Mouse (Mus musculus): ENCODE measurements around the gene Tln1. TPM values are rescaled to one million over a fixed set of nuclear protein-coding genes. Genes with fewer than 3 reads are reported as not detected.
A peak's percentile ranks its signal among the peaks of the same experiment; 100 is the strongest.
"Not testable (repeated sequence)": the region's sequence is repeated elsewhere in the genome, so short reads cannot be mapped to it uniquely, and the experiment has no call there.

Tln1 gene
- polyA plus RNA-seq, 1 experiment from 2014 or later: 84.9 TPM

DNA sequence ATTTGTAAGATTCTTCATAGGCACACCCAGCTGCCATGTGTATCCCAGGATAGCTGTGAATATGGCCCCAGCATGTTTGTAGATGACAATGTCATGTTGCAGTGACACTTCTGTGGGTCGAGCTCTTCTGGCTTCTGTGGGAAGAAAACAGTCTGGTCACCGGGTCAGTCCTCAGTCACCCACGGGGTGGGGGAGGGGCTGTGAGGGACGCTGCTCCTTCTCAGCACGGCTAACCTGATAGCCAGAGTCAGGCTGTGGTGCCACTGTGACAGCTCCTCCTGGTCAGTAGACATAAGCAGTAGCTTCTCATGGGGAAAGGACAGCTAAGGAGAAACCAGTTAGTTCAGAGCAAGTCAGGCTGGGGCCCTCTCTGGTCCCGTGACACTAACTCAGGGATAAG is 65.9 kb downstream of the Tln1 start:
- Histone ChIP-seq H3K4me3 (ENCODE audit: low read depth, low read length) (no peak overlapping the region), H3K9ac (no peak overlapping the region), H3K4me2 (no peak overlapping the region), H3K27me3 (ENCODE audit: insufficient read depth, low read length) (no peaks in the 10 kb centered on the region), H3K9me3 (ENCODE audit: low read depth, low read length) (no peaks in the 10 kb centered on the region), H3K4me1 (ENCODE audit: insufficient read depth) (peaks cover 15% of the 10 kb centered on the region), H3K36me3 (ENCODE audit: insufficient read depth) (peaks cover 18% of the 10 kb centered on the region), H3K27ac (ENCODE audit: low read depth) (no peak overlapping the region)
- ATAC-seq (ENCODE audit: insufficient read depth) (no peak), DNase-seq (no peak)
- no peak for TF ChIP-seq CTCF (IDR thresholded peaks at IDR 0.05; ENCODE audit: low read depth)
- WGBS: 46% methylated on average over 6 of the region's 6 CpGs

DNA sequence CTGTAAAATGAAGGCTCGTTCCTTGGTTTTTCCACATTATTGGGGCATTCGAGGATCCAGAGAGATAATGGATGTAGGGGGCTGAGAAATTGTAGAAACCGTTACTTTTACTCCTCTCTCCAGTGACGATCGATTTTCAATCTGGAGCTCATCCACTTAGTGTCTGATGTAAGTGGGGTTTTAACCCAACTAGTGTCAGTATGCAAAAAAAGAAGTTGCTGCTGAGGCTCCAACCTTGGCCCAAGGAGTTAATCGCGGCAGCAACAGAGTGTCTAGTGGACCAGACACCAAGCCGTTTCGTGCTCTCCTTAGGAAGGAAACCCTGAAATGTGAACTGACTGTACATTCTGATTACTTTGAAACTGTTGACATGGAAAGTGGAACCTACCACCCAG is 68.6 kb downstream of the Tln1 start:
- Histone ChIP-seq H3K4me3 (ENCODE audit: low read depth, low read length) (peak overlapping the region; percentile 75), H3K36me3 (ENCODE audit: insufficient read depth) (peaks cover 18% of the 10 kb centered on the region), H3K4me2 (peak overlapping the region; percentile 69), H3K9me3 (ENCODE audit: low read depth, low read length) (no peaks in the 10 kb centered on the region), H3K4me1 (ENCODE audit: insufficient read depth) (peaks cover 10% of the 10 kb centered on the region), H3K9ac (peak overlapping the region; percentile 77), H3K27me3 (ENCODE audit: insufficient read depth, low read length) (no peaks in the 10 kb centered on the region), H3K27ac (ENCODE audit: low read depth) (peak overlapping the region; percentile 90)
- DNase-seq (peak; percentile 41), ATAC-seq (ENCODE audit: insufficient read depth) (no peak)
- no peak for TF ChIP-seq CTCF (IDR thresholded peaks at IDR 0.05; ENCODE audit: low read depth)
- WGBS: 1% methylated on average over 9 of the region's 9 CpGs

DNA sequence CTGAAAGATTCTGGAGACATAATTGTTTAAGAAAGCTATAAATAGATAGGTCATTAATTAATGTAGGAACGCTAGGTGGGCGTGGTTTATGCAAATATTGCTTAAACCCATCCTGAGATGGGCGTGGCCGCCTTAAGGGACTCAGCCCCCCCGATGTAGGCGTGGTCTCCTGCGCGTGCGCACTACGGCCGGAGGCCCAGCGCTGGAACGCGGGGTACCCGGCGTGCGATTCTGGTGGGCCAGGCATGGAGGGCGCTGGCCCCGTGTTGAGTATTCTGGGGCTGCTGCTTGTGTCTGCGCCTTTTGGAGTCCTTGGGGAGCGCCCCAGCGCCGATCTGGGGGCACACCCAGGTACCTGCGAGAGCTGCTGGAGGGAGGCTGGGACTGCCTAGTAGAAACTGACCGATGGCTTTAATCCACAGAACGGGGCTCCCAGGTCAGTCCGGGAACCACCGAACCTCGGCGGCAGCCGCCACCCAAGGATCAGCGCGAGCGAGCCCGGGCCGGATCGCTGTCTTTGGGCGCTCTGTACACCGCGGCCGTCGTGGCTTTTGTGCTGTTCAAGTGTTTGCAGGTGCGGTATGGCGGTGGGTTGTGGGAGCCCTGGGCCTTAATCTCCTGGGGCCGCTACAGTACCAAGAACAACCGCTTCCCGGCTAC is 69.2 kb downstream of the Tln1 start:
- TF ChIP-seq CTCF (IDR thresholded peaks at IDR 0.05; ENCODE audit: low read depth): peak; percentile 47
- ATAC-seq (ENCODE audit: insufficient read depth): peak; percentile 90
- Histone ChIP-seq H3K4me2 (peak overlapping the region; percentile 69), H3K36me3 (ENCODE audit: insufficient read depth) (peaks cover 18% of the 10 kb centered on the region), H3K9me3 (ENCODE audit: low read depth, low read length) (no peaks in the 10 kb centered on the region), H3K27ac (ENCODE audit: low read depth) (peak overlapping the region; percentile 90), H3K4me3 (ENCODE audit: low read depth, low read length) (peak overlapping the region; percentile 75), H3K27me3 (ENCODE audit: insufficient read depth, low read length) (no peaks in the 10 kb centered on the region), H3K9ac (peak overlapping the region; percentile 77), H3K4me1 (ENCODE audit: insufficient read depth) (peaks cover 5% of the 10 kb centered on the region)
- 0% methylated on average over 47 of the region's 47 CpGs for WGBS
- DNase-seq: peak; percentile 99

DNA sequence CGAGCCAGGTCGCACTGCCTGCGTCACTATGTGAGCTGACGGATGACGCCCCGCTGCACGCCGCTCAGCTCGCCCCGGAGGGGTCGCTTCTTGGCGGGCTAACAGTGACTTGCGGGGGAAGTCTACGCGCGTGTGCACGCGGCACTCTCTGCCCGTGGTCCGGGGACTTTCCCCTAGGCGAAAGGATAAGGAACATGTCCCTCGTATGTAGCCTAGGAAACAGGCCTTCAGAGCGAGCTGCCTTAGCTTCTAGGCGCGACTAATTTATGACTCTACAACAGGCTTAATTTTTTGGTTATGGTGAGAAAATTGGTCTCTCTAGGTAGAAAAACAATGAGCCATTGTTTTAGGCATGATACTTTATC is 69.7 kb downstream of the Tln1 start, which contains the start of gene Ccdc107:
Gene Ccdc107 (plus strand): TSS at position 80 of the 365 bp plus-strand sequence.
- peaks cover 18% of the 10 kb centered on the region for H3K36me3 ChIP-seq (ENCODE audit: insufficient read depth)
- DNase-seq (peak; percentile 97), ATAC-seq (ENCODE audit: insufficient read depth) (peak; percentile 98)
- peak within 1 kb of the TSS; percentile 69 for H3K4me2 ChIP-seq
- TF ChIP-seq CTCF (IDR thresholded peaks at IDR 0.05; ENCODE audit: low read depth): no peak; the same call in 1 of the 2 replicates
- no peaks in the 10 kb centered on the region for H3K9me3 ChIP-seq (ENCODE audit: low read depth, low read length)
- H3K4me1 ChIP-seq (ENCODE audit: insufficient read depth): no peaks in the 10 kb centered on the region
- peak within 1 kb of the TSS; percentile 90 for H3K27ac ChIP-seq (ENCODE audit: low read depth)
- WGBS: under 1% methylated on average over 25 of the region's 25 CpGs
- H3K27me3 ChIP-seq (ENCODE audit: insufficient read depth, low read length): no peaks in the 10 kb centered on the region
- H3K4me3 ChIP-seq (ENCODE audit: low read depth, low read length): peak within 1 kb of the TSS; percentile 75
- peak within 1 kb of the TSS; percentile 77 for H3K9ac ChIP-seq

DNA sequence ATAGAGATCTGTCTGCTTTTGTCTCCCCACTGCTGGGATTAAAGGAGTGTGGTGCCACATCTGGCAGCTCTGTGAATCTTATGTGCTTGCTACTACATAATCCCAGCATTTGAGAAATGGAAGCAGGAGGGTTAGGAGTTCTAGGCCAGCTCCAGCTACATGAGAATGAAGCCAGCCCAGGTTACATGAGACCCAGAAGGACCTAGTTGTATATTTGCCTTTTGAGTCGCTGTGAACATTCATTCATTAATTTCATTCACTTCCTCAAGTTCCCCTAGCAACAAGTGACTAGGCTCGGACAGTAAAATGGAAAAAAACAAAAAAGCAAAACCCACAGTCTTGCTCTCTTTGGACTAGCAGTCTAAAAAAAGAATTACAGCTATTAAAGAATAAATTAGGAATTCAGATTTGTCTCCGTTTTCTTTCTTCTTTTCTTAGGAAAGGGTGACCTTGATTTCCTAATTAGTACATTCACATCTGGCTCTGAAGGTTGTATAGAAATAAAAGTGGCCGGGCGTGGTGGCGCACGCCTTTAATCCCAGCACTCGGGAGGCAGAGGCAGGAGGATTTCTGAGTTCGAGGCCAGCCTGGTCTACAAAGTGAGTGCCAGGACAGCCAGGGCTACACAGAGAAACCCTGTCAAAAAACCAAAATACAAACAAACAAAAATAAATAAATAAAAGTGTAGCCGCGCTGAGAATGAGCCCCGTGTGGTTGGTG is 70.2 kb downstream of the Tln1 start:
- Histone ChIP-seq H3K9me3 (ENCODE audit: low read depth, low read length) (no peaks in the 10 kb centered on the region), H3K4me2 (peak overlapping the region; percentile 69), H3K4me3 (ENCODE audit: low read depth, low read length) (peak overlapping the region; percentile 75), H3K27ac (ENCODE audit: low read depth) (peak overlapping the region; percentile 90; the same call in 1 of the 2 replicates), H3K9ac (no peak overlapping the region), H3K4me1 (ENCODE audit: insufficient read depth) (no peaks in the 10 kb centered on the region), H3K27me3 (ENCODE audit: insufficient read depth, low read length) (no peaks in the 10 kb centered on the region), H3K36me3 (ENCODE audit: insufficient read depth) (peaks cover 15% of the 10 kb centered on the region)
- TF ChIP-seq CTCF (IDR thresholded peaks at IDR 0.05; ENCODE audit: low read depth): no peak
- 43% methylated on average over 12 of the region's 12 CpGs for WGBS
- ATAC-seq (ENCODE audit: insufficient read depth) (no peak), DNase-seq (peak; percentile 26)

DNA sequence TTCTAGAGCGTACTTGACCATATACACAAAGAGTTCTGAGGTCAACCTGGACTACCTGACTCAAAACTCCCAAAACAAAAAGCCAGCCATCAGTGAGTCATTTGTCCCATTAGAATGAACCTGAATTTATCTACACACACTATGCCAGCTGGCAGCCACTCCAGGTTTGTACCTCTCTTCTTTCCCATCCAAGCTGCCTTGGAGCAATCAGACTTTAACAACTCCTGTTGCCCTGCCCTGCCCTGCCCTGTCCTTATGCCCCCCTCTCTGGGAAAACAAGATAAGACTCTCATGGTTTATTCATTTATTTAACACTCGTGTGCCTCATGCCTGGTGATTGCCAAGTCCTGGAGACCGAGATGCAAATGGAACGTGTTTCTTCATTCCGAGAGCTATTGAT is 71.7 kb downstream of the Tln1 start:
- TF ChIP-seq CTCF (IDR thresholded peaks at IDR 0.05; ENCODE audit: low read depth): no peak
- Histone ChIP-seq H3K4me3 (ENCODE audit: low read depth, low read length) (no peak overlapping the region), H3K9me3 (ENCODE audit: low read depth, low read length) (no peaks in the 10 kb centered on the region), H3K36me3 (ENCODE audit: insufficient read depth) (peaks cover 3% of the 10 kb centered on the region), H3K27ac (ENCODE audit: low read depth) (no peak overlapping the region), H3K9ac (no peak overlapping the region), H3K27me3 (ENCODE audit: insufficient read depth, low read length) (no peaks in the 10 kb centered on the region), H3K4me1 (ENCODE audit: insufficient read depth) (no peaks in the 10 kb centered on the region), H3K4me2 (no peak overlapping the region)
- ATAC-seq (ENCODE audit: insufficient read depth) (no peak), DNase-seq (no peak)
- 69% methylated on average over 5 of the region's 5 CpGs for WGBS

DNA sequence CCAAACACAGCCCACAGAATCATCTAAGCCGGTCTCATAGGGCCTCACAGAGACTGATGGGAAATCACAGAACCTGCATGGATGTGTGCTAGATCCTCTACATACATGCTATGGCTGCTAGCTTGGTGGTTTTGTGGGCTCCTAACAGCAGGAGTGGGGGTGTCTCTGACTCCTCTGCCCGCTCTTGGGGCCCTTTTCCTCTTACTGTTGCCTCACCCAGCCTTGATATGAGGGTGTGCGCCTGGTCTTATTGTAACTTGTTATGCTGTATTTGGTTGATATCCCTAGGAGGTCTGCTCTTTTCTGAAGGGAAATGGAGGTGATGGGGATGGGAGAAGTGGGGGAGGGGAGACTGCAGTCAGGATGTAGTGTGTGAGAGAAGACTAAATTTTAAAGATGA is 72.9 kb downstream of the Tln1 start:
- ATAC-seq (ENCODE audit: insufficient read depth) (no peak), DNase-seq (no peak)
- H3K4me1 ChIP-seq (ENCODE audit: insufficient read depth): no peaks in the 10 kb centered on the region
- no peaks in the 10 kb centered on the region for H3K36me3 ChIP-seq (ENCODE audit: insufficient read depth)
- H3K9me3 ChIP-seq (ENCODE audit: low read depth, low read length): no peaks in the 10 kb centered on the region
- 88% methylated on average over 3 of the region's 3 CpGs for WGBS
- H3K4me2 ChIP-seq: no peak overlapping the region
- H3K9ac ChIP-seq: no peak overlapping the region
- H3K4me3 ChIP-seq (ENCODE audit: low read depth, low read length): no peak overlapping the region
- no peak overlapping the region for H3K27ac ChIP-seq (ENCODE audit: low read depth)
- no peak for TF ChIP-seq CTCF (IDR thresholded peaks at IDR 0.05; ENCODE audit: low read depth)
- H3K27me3 ChIP-seq (ENCODE audit: insufficient read depth, low read length): no peaks in the 10 kb centered on the region

DNA sequence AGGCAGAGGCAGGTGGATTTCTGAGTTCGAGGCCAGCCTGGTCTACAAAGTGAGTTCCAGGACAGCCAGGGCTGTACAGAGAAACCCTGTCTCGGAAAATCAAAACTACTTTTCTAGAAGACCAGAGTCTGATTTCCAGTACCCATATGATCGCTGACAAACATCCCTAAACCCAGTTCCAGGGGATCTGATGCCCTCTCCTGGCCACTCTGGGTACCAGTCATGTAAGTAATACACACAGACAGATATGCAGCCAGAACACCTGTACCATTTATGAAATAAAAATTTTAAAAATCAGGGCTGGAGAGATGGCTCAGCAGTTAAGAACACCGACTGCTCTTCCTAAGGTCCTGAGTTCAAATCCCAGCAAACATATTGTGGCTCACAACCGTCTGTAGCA is 76.8 kb downstream of the Tln1 start:
- H3K9me3 ChIP-seq (ENCODE audit: low read depth, low read length); H3K4me1 ChIP-seq (ENCODE audit: insufficient read depth); ATAC-seq (ENCODE audit: insufficient read depth); H3K4me3 ChIP-seq (ENCODE audit: low read depth, low read length); H3K4me2 ChIP-seq; H3K9ac ChIP-seq; DNase-seq; H3K27me3 ChIP-seq (ENCODE audit: insufficient read depth, low read length); H3K36me3 ChIP-seq (ENCODE audit: insufficient read depth); H3K27ac ChIP-seq (ENCODE audit: low read depth): not testable (repeated sequence)
- WGBS: 78% methylated on average over 5 of the region's 5 CpGs
